Mouse (Mus musculus) bone marrow, adult 2 months (tissue): ENCODE measurements at regions not wholly inside any gene's neighbourhood (a gene's known extent, or its start where the extent isn't known, plus 50 kb on each side); places are given as distances from the start of the nearest gene placed in this dataset.

Source experiments
- CTCF ChIP-seq: fragments of 200-500 bp; IDR thresholded peaks from 2 replicates; pipeline ENCODE4 v1.5.1; 2011; ENCODE audit warnings: low read length, control low read depth; ENCODE audit not compliant: control insufficient read depth, insufficient read depth
- POLR2A ChIP-seq: fragments of 200-500 bp; IDR thresholded peaks from 2 replicates; pipeline ENCODE4 v1.6.1; 2011; ENCODE audit warnings: low read depth, mild to moderate bottlenecking, control low read depth, low read length, borderline replicate concordance; ENCODE audit not compliant: control insufficient read depth

GRCm38 (mm10) chr2:51276591-51276990, 127.7 kb upstream of the Rnd3 start:
- TF ChIP-seq POLR2A (no peak), CTCF (no peak)
